ENCODE assay signal across 16 mouse cellular contexts in the genomic region with DNA sequence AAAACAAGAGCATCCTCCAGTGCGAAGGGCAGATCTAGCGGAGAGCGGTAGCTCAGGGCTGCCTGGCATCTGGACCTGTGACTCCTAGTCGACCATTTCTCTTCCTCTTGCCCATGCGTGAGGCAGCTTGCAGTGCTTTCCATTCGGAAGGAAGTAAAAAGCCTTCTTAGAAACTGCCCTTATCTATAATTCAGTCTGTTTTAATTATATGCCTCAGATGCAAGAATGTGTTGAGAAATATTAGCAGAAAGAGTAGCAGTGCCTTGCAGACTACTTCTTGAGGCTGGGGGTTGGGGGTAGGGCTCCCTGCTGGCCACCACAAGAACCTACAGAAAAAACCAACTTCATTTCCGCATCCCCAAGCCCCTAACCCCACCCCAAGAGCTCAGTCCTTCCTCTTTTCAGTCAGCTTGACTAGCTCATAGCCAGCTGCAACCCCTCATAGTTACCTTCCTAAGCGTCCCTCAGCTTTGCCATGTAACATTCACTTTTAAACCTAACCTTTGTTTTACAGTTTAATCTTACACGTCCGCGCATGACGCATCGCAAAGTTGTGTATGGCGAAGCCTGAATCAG. TPM values are rescaled to one million over a fixed set of nuclear protein-coding genes. Genes with fewer than 3 reads are reported as not detected.
A peak's percentile ranks its signal among the peaks of the same experiment; 100 is the strongest.
DNase-seq lines count a peak whose midpoint lies in the region; ATAC-seq and TF ChIP-seq lines count a peak whose summit lies in the region.
"Had no signal": no experiment of that assay in that cellular context is flagged by ENCODE, and none has a peak within 500 bp of the region (broad histone marks: within the 10 kb centered on the region; RNA-seq: fewer than 3 reads in every experiment).

No protein-coding gene starts in this region.

- ATAC-seq in lung, embryonic 14.5 days (ENCODE audit: insufficient read depth): peak; percentile 43; the same call in 1 of the 2 replicates
- ATAC-seq in hematopoietic stem cell, adult 5-6 weeks (replicated peaks in 1 of 2; ENCODE audit: insufficient read depth in 1 of 2, low FRiP score in 2 of 2, low TSS enrichment in 1 of 2, low read depth in 1 of 2, poor library complexity in 2 of 2, severe bottlenecking in 2 of 2): peak; percentile 79 to 83
- ATAC-seq in megakaryocyte progenitor cell, adult 5-6 weeks (replicated peaks; ENCODE audit: poor library complexity): peak; percentile 65
- ATAC-seq in midbrain, embryonic 15.5 days (replicated peaks): no peak
- ATAC-seq: forebrain, embryonic 14.5 days had no signal

- TF ChIP-seq CTCF in lung, embryonic 14.5 days (IDR thresholded peaks at IDR 0.05; ENCODE audit: low read depth): 0 out of 2 replicates have a peak, but pooled peaks have one; percentile 4

- no peaks in the 10 kb centered on the region for H3K4me1 ChIP-seq in lung, embryonic 14.5 days (ENCODE audit: insufficient read depth)
- peaks cover 8% of the 10 kb centered on the region for H3K4me1 ChIP-seq in midbrain, embryonic 15.5 days

- no peaks in the 10 kb centered on the region for H3K27me3 ChIP-seq in lung, embryonic 14.5 days (ENCODE audit: insufficient read depth, low read length)
- H3K27me3 ChIP-seq in midbrain, embryonic 15.5 days (replicated peaks): peaks cover 21% of the 10 kb centered on the region

- DNase-seq in lung, embryonic 14.5 days: peak; percentile 69
- no peak for DNase-seq in lung, postnatal 25 days (ENCODE audit: low spot score)
- DNase-seq in B cell, adult 2 months: peak; percentile 52 to 60
- no peak for DNase-seq in right cerebral cortex, postnatal 25 days
- no peak for DNase-seq in cerebellum, postnatal 14 days
- DNase-seq: cerebellum, adult 11-12 months; kidney, adult 18-20 months had no signal

- H3K9me3 ChIP-seq in lung, embryonic 14.5 days (ENCODE audit: low read depth, low read length): no peaks in the 10 kb centered on the region
- no peaks in the 10 kb centered on the region for H3K9me3 ChIP-seq in midbrain, embryonic 15.5 days
- H3K9me3 ChIP-seq: embryonic facial prominence, embryonic 15.5 days; hindbrain, embryonic 15.5 days; neural tube, embryonic 13.5 days had no signal

- no peak overlapping the region for H3K9ac ChIP-seq in lung, embryonic 14.5 days
- no peak overlapping the region for H3K9ac ChIP-seq in midbrain, embryonic 15.5 days
- H3K9ac ChIP-seq: embryonic facial prominence, embryonic 15.5 days; hindbrain, embryonic 15.5 days; neural tube, embryonic 13.5 days had no signal

- no peak overlapping the region for H3K4me3 ChIP-seq in lung, embryonic 14.5 days (ENCODE audit: low read depth, low read length)
- H3K4me3 ChIP-seq in midbrain, embryonic 15.5 days: no peak overlapping the region
- H3K4me3 ChIP-seq: embryonic facial prominence, embryonic 15.5 days; heart, adult 2 months; hindbrain, embryonic 15.5 days; left cerebral cortex, adult 2 months; neural tube, embryonic 13.5 days had no signal

- H3K27ac ChIP-seq in lung, embryonic 14.5 days (ENCODE audit: low read depth): no peak overlapping the region
- no peak overlapping the region for H3K27ac ChIP-seq in midbrain, embryonic 15.5 days
- H3K27ac ChIP-seq: embryonic facial prominence, embryonic 15.5 days; heart, adult 2 months; hindbrain, embryonic 15.5 days; left cerebral cortex, adult 2 months; neural tube, embryonic 13.5 days had no signal

- H3K36me3 ChIP-seq in lung, embryonic 14.5 days (ENCODE audit: insufficient read depth): no peaks in the 10 kb centered on the region
- no peaks in the 10 kb centered on the region for H3K36me3 ChIP-seq in midbrain, embryonic 15.5 days (replicated peaks)
- H3K36me3 ChIP-seq: embryonic facial prominence, embryonic 15.5 days; hindbrain, embryonic 15.5 days; neural tube, embryonic 13.5 days had no signal

- WGBS in lung, embryonic 14.5 days: 56% methylated on average over 14 of the region's 14 CpGs
- 82% methylated on average over 14 of the region's 14 CpGs for WGBS in midbrain, embryonic 15.5 days

- H3K4me2 ChIP-seq in lung, embryonic 14.5 days: no peak overlapping the region
- H3K4me2 ChIP-seq in midbrain, embryonic 15.5 days: no peak overlapping the region
- H3K4me2 ChIP-seq: embryonic facial prominence, embryonic 15.5 days; hindbrain, embryonic 15.5 days; neural tube, embryonic 13.5 days had no signal

RNA-seq across cellular contexts. Expression of gene Gcnt1, which starts 13.2 kb away (rescaled TPM):
- 5.4 and 6.0 TPM in 2 replicates for polyA plus RNA-seq in lung, embryonic 14.5 days (2014; fragmentation: Nextera tagmentation; extraction: Ambion mirVana)
- total RNA-seq in hematopoietic stem cell, adult 5-6 weeks (2017): 30.8 and 38.0 TPM in 2 replicates
- total RNA-seq in megakaryocyte progenitor cell, adult 5-6 weeks (2015): 19.3 and 21.9 TPM in 2 replicates
- total RNA-seq in megakaryocyte progenitor cell, adult 5-6 weeks (2017): 25.9 and 26.1 TPM in 2 replicates
- polyA plus RNA-seq in midbrain, embryonic 15.5 days (2015; fragmentation: Nextera tagmentation; extraction: Ambion mirVana): 0.45 and 0.59 TPM in 2 replicates

RNA-seq across cellular contexts. Expression of gene Rfk, which starts 34.4 kb away (rescaled TPM):
- polyA plus RNA-seq in lung, embryonic 14.5 days (2014; fragmentation: Nextera tagmentation; extraction: Ambion mirVana): 64.1 and 70.1 TPM in 2 replicates
- 36.5 and 45.1 TPM in 2 replicates for total RNA-seq in hematopoietic stem cell, adult 5-6 weeks (2017)
- total RNA-seq in megakaryocyte progenitor cell, adult 5-6 weeks (2015): 74.3 and 75.3 TPM in 2 replicates
- total RNA-seq in megakaryocyte progenitor cell, adult 5-6 weeks (2017): 26.6 and 26.9 TPM in 2 replicates
- 63.6 and 72.6 TPM in 2 replicates for polyA plus RNA-seq in midbrain, embryonic 15.5 days (2015; fragmentation: Nextera tagmentation; extraction: Ambion mirVana)

Comparison
In these comparisons a context has a peak if more than half of its experiments do, and no peak if none do; other contexts are left out.
1. DNase-seq: peak in lung, embryonic 14.5 days (single experiment) and B cell, adult 2 months (2 of 2); none in lung, postnatal 25 days (single experiment), right cerebral cortex, postnatal 25 days (single experiment) and cerebellum, postnatal 14 days (0 of 2).